Mouse (Mus musculus) cerebellum, adult 2 months (tissue): ENCODE results near the gene 2010111I01Rik.

ENCODE experiments used
- CTCF ChIP-seq: fragments of 200-500 bp; IDR thresholded peaks from 2 replicates; pipeline ENCODE4 v1.5.1; 2011; ENCODE audit warnings: low read depth, mild to moderate bottlenecking, control low read depth, low read length, moderate library complexity, borderline replicate concordance; ENCODE audit not compliant: insufficient read depth
- POLR2A ChIP-seq: fragments of 200-500 bp; IDR thresholded peaks from 2 replicates; pipeline ENCODE4 v1.6.1; 2011; ENCODE audit warnings: low read length, control low read depth, borderline replicate concordance; ENCODE audit not compliant: insufficient read depth

DNA sequence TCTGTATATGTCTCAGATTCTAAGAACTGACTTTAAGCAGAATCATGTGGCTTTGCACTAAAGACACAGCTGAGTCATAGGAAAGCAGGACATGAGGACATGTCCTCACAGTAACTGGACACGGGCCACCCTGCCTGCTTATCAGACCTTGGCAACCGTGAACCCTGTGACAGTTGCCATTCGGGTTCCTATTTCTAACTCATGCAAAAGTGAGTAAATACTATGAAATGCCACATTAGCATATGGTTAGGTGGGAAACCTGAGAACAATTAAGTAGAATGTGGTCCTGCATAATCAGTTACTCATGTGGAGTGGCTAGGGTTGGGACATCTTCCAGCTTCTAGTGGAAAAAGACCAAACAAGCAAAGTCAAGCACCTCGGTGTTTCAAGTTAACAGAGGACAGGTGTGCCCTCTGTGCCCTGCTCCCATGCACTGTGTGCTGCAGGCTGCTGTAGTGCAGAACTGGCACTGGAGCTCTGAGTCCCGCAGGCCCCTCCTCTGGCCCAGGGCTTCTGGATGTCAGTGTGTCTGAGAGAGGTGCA is 170.3 kb downstream of the 2010111I01Rik start:
- TF ChIP-seq CTCF: no peak
- no peak for TF ChIP-seq POLR2A
